Mouse (Mus musculus): ENCODE results near the gene Ndufa4.
"Not testable (repeated sequence)": the region's sequence is repeated elsewhere in the genome, so short reads cannot be mapped to it uniquely, and the experiment has no call there.

The Ndufa4 gene

GRCm38 (mm10) chr6:11907269-11908032, at the start of gene Ndufa4, which contains the start of gene Phf14:
Gene Ndufa4 (minus strand): TSS chr6:11907497.
Gene Phf14 (plus strand): TSS chr6:11907809.
- DNase-seq = peak; percentile 91

DNA sequence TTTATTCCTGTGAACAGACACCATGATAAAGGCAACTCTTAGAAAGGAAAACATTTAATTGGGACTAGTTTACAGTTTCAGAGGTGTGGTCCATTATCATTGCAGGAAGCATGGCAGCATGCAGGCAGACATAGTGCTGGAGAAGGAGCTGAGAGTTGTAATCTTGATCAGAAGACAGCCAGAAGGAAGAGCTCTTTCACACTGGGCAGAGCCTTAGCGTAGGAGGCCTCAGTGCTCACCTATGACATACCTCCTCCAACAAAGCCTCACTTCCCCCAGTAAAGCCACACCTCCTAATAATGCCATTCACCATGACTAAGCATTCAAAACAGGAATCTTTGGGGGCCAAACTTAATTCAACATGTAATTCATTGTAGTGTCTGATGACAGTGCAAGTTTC, 40.8 kb upstream of the Ndufa4 start:
- no peak for DNase-seq

- DNase-seq = no peak
Measured at GRCm38 (mm10) chr6:11942089-11942488, 34.8 kb upstream of the Ndufa4 start.

- DNase-seq = no peak
Measured at GRCm38 (mm10) chr6:11940895-11941294, 33.6 kb upstream of the Ndufa4 start.

- DNase-seq = no peak
Measured at GRCm38 (mm10) chr6:11933403-11933802, 26.1 kb upstream of the Ndufa4 start.

DNA sequence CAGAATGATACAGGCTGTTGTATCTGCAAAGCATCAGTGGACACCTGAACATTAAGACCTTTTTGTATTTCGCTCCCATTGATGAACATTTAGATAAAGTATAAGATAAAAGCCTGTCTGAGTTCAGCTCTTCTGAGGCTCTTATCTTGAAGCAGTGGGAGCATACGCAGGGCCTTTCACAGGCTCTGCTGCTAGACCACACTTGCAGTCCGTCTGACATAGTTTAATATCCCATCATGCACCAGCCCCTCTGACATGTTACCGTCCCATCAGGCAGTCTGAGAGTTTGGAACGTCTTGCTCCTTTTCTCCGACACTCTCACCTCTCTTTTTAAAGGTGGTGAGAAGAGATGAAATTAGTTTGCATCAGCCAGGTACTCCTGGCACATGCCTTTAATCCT, 20.2 kb upstream of the Ndufa4 start:
- no peak for DNase-seq

GRCm38 (mm10) chr6:11926082-11926595, 18.8 kb upstream of the Ndufa4 start:
- peak; percentile 28 for DNase-seq

- DNase-seq = peak; percentile 89
Measured at GRCm38 (mm10) chr6:11925496-11926041, 18.3 kb upstream of the Ndufa4 start.

- DNase-seq = no peak
Measured at GRCm38 (mm10) chr6:11908170-11908569, 873 bp upstream of the Ndufa4 start.

GRCm38 (mm10) chr6:11906890-11907268, 418 bp downstream of the Ndufa4 start:
- no peak for DNase-seq

DNA sequence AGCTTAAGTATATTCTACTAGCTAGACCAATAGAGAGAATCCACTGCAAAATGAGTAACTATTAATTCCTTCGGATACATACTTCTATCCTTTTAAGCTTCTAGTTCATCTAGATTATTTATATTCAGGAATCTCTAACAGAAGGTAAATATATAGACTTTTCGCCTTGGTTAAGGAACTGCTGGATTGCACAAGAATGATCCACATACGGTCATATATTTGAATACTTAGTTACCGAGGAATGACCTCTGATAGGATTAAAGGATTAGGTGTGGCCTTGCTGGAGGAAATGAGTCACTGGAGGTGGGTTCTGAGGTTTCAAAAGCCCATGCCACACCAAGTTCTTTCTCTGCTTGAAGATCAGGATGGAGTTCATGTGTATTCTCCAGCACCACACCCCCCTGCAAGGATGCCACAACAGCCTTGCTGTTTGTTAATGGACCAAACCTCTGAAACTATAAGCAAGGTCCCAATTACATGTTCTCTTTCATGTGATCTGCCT, 6.4 kb downstream of the Ndufa4 start:
- DNase-seq = no peak

- DNase-seq = not testable (repeated sequence)
Measured at GRCm38 (mm10) chr6:11875364-11875763, 31.9 kb downstream of the Ndufa4 start.
